Mouse (Mus musculus) activated CD4-positive, CD25-positive, alpha-beta regulatory T cell (primary cell): ENCODE data around the gene Chdh. TPM values are rescaled to one million over a fixed set of nuclear protein-coding genes. Genes with fewer than 3 reads are reported as not detected.

Experiments used
- polyA plus RNA-seq, 2 experiments: library from polyadenylated mRNA; unstranded; fragments of 100-300 nt; shearing (Covaris generic); gene quantifications; one replicate each; pipeline ENCODE4 v1.2.1; 2017

Gene Chdh
- polyA plus RNA-seq: 1 to 10 TPM in 1 of 2 experiments, under 1 TPM in 1; 0.84 to 2.9 TPM

GRCm38 (mm10) chr14:30008733-30009575, at the start of gene Chdh, which contains the start of gene Il17rb:
Gene Chdh (plus strand): TSS chr14:30009023.
Gene Il17rb (minus strand): TSS chr14:30008896.

GRCm38 (mm10) chr14:29968075-29968821, 40.6 kb upstream of the Chdh start, which contains the start of gene Selenok:
Gene Selenok (plus strand): TSS chr14:29968308.

DNA sequence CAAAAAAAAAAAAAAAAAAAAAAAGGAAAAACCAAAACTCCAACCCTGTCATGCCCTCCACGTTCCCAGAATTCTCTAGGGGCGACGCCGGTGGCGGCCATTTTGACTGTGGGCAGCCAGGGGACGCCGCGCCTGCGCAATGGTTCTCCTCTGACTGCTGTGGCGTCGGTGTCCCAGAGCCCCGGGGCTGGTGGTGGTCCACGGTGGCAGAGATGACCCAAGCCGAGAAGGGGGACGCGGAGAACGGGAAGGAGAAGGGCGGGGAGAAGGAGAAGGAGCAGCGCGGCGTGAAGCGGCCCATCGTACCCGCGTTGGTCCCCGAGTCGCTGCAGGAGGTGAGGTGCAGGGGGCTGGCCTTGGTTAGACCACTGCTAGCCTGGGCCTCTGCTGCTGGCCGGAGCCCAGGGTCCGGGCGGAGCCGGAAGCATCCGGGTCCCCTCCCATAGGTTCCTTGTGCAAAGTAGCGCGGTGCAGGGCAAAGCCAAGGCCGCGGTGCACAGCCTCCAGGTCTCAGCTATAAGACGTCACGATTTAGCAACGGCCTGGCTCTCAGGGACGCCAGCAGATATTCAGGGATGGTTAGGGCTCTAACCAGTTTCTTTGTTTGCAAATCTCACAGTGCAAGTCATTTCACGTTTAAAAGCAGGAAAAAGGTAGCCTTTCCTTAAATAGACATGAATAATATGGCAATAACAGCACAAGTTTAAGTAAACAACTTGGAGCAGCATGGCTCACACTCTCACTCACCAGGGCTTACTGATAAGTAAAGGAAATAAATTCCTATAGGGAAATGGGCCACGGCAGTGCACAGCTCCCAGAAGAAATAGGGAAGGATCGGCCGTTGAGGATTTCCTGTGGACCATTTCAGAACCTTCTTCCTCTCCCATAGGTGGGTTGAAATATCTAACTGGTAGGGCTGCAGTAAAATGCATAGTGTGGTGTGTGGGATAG, 30.3 kb upstream of the Chdh start, which contains the start of gene Actr8:
Actr8 (plus strand) TSS at position 84 of the 951 bp plus-strand sequence.

Other genes starting within 250 kb of the Chdh start
- gene Selenok, start 40.7 kb upstream of the Chdh start, polyA plus RNA-seq: 100 to 1,000 TPM; 217 to 239 TPM
- gene Actr8, start 30.7 kb upstream of the Chdh start, polyA plus RNA-seq: 10 to 100 TPM; 45.5 to 55.1 TPM
- 10 to 100 TPM in 1 of 2 experiments, 1 to 10 TPM in 1; 5.2 to 19.1 TPM for gene Il17rb, start 127 bp upstream of the Chdh start, polyA plus RNA-seq